Mouse (Mus musculus) adrenal gland, adult 18-20 months (tissue): Measurements from ENCODE around the gene Nr6a1. TPM values are rescaled to one million over a fixed set of nuclear protein-coding genes. Genes with fewer than 3 reads are reported as not detected.
A peak's percentile ranks its signal among the peaks of the same experiment; 100 is the strongest.

Experiments
- DNase-seq, 2 experiments: peaks; one replicate each; pipeline ENCODE4 v3.0.0; 2021 to 2022; ENCODE audit warnings: low spot score in 2 of 2
- long read RNA-seq, 2 experiments: library from polyadenylated mRNA; stranded (forward); transcript quantifications; one replicate each; pipeline ENCODE4 v2.0.0; 2021
- total RNA-seq, 2 experiments: library from RNA; stranded (reverse); gene quantifications; 1 replicate in 1 of 2; 2 replicates in 1 of 2; pipeline ENCODE4 v1.2.3; 2021

The Nr6a1 gene
- total RNA-seq, result 1 to 10 TPM; 6.7 to 8.5 TPM
- long read RNA-seq, experiment 1, partial matches to known transcripts, result 0 of 1 reads
- long read RNA-seq, experiment 1, other reads (novel, unspliced or antisense), result 1 of 1 reads
- long read RNA-seq, experiment 2, result 0 reads

- peak; percentile 69 to 77 for DNase-seq
These were observed at the start of gene Nr6a1 for GRCm38 (mm10) chr2:38927115-38927979. Gene Nr6a1 (minus strand): TSS chr2:38927688.

- no peak for DNase-seq
These were observed 48.7 kb upstream of the Nr6a1 start for GRCm38 (mm10) chr2:38975941-38976805.

- no peak for DNase-seq
These were observed 47.7 kb upstream of the Nr6a1 start for GRCm38 (mm10) chr2:38975181-38975580.

- no peak for DNase-seq
These were observed 46.7 kb upstream of the Nr6a1 start for GRCm38 (mm10) chr2:38974171-38974570.

- DNase-seq, result peak in 1 of 2 experiments; percentile 41
These were observed 46.2 kb upstream of the Nr6a1 start for GRCm38 (mm10) chr2:38973701-38974100.

- no peak for DNase-seq
These were observed 45.7 kb upstream of the Nr6a1 start for GRCm38 (mm10) chr2:38973223-38973622.

- DNase-seq, result no peak
These were observed 42.6 kb upstream of the Nr6a1 start for GRCm38 (mm10) chr2:38970057-38970456.

- no peak for DNase-seq
These were observed 42.2 kb upstream of the Nr6a1 start for GRCm38 (mm10) chr2:38969650-38970049.

GRCm38 (mm10) chr2:38964198-38964597 lies 36.7 kb upstream of the Nr6a1 start:
- DNase-seq, result no peak

- no peak for DNase-seq
These were observed 30.3 kb upstream of the Nr6a1 start for GRCm38 (mm10) chr2:38957671-38958223.

- no peak for DNase-seq
These were observed 28.6 kb upstream of the Nr6a1 start for GRCm38 (mm10) chr2:38956062-38956461.

GRCm38 (mm10) chr2:38953152-38953883 lies 25.8 kb upstream of the Nr6a1 start:
- DNase-seq, result peak; percentile 55 to 57

GRCm38 (mm10) chr2:38950281-38950719 lies 22.8 kb upstream of the Nr6a1 start:
- DNase-seq, result peak; percentile 82 to 89

GRCm38 (mm10) chr2:38947566-38947965 lies 20.1 kb upstream of the Nr6a1 start:
- DNase-seq, result no peak

GRCm38 (mm10) chr2:38944460-38945161 lies 17.1 kb upstream of the Nr6a1 start:
- DNase-seq, result peak in 1 of 2 experiments; percentile 24

GRCm38 (mm10) chr2:38943977-38944376 lies 16.5 kb upstream of the Nr6a1 start:
- no peak for DNase-seq

- DNase-seq, result no peak
These were observed 15.7 kb upstream of the Nr6a1 start for GRCm38 (mm10) chr2:38943161-38943560.

- DNase-seq, result peak in 1 of 2 experiments; percentile 10
These were observed 14.4 kb upstream of the Nr6a1 start for GRCm38 (mm10) chr2:38941898-38942297.

GRCm38 (mm10) chr2:38941426-38941825 lies 13.9 kb upstream of the Nr6a1 start:
- DNase-seq, result peak in 1 of 2 experiments; percentile 19

- DNase-seq, result no peak
These were observed 11.6 kb upstream of the Nr6a1 start for GRCm38 (mm10) chr2:38939047-38939446.
